In the genomic region with DNA sequence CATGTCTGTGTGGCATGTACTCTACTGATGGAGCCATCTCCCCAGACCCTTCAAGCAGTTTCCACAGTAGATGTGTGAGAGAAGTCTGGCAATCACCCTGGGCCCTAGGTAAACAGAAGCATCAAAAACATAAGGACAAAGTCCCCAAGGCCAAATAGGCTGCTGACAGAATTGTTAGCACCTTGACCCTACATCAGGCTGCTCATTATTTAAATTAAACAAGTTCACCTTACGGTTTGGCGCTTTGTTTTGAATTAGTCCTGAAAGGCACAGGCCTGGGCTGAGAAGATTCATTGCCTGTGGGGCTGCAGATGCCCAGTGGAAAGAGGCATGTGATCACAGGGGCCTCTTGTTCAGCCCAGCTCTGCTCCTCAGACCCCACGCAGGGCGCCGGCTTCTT, we compare ENCODE assay signal across 24 mouse cellular contexts. TPM values are rescaled to one million over a fixed set of nuclear protein-coding genes. Genes with fewer than 3 reads are reported as not detected.
DNase-seq lines count a peak whose midpoint lies in the region; ATAC-seq and TF ChIP-seq lines count a peak whose summit lies in the region.
"Had no signal": no experiment of that assay in that cellular context is flagged by ENCODE, and none has a peak within 500 bp of the region (broad histone marks: within the 10 kb centered on the region; RNA-seq: fewer than 3 reads in every experiment).

No protein-coding gene starts in this region.

- no peak for TF ChIP-seq POLR2A in heart, adult 2 months (IDR thresholded peaks at IDR 0.05; ENCODE audit: insufficient read depth, low read depth, low read length)

- intact Hi-C loops in heart, adult 2 months (cut with DNase I): no loop called here

- no peak for TF ChIP-seq CTCF in heart, adult 2 months (IDR thresholded peaks at IDR 0.05)

- no peak for DNase-seq in forebrain, embryonic 11.5 days (ENCODE audit: low spot score)
- DNase-seq in heart, adult 2 months: no peak
- no peak for DNase-seq in limb, embryonic 10.5 days (ENCODE audit: low spot score)
- DNase-seq in forebrain, embryonic 14.5 days (ENCODE audit: low spot score): no peak
- DNase-seq in adrenal gland, postnatal 4 days (ENCODE audit: low spot score in 2 of 2): no peak
- DNase-seq: adrenal gland, postnatal 25 days; cerebellum, adult 18-20 months; cerebellum, postnatal 25 days; embryo, embryonic 11 days; gastrocnemius, postnatal 14 days; heart, postnatal 14 days; kidney, adult 9 months; kidney, postnatal 25 days; liver, embryonic 13.5 days; lung, embryonic 14.5 days; retina, postnatal 1 day had no signal

- no peaks in the 10 kb centered on the region for H3K27me3 ChIP-seq in forebrain, embryonic 12.5 days
- no peaks in the 10 kb centered on the region for H3K27me3 ChIP-seq in forebrain, embryonic 11.5 days (ENCODE audit: control insufficient read depth, insufficient read depth, low read length)
- no peaks in the 10 kb centered on the region for H3K27me3 ChIP-seq in heart, embryonic 14.5 days (ENCODE audit: control insufficient read depth, insufficient read depth, low read length)
- H3K27me3 ChIP-seq in heart, adult 2 months (ENCODE audit: control insufficient read depth, insufficient read depth, low read length): no peaks in the 10 kb centered on the region
- peaks cover 11% of the 10 kb centered on the region; the same call in 1 of the 2 replicates for H3K27me3 ChIP-seq in limb, embryonic 12.5 days
- H3K27me3 ChIP-seq in limb, embryonic 10.5 days (ENCODE audit: low read depth, poor library complexity, severe bottlenecking): peaks cover 10% of the 10 kb centered on the region; the same call in 1 of the 2 replicates
- H3K27me3 ChIP-seq in forebrain, embryonic 14.5 days (replicated peaks; ENCODE audit: control insufficient read depth, insufficient read depth, low read length): no peaks in the 10 kb centered on the region
- H3K27me3 ChIP-seq: CH12.LX had no signal

- H3K36me3 ChIP-seq in forebrain, embryonic 12.5 days (replicated peaks): no peaks in the 10 kb centered on the region
- H3K36me3 ChIP-seq in forebrain, embryonic 11.5 days (ENCODE audit: control insufficient read depth, insufficient read depth, low read length): no peaks in the 10 kb centered on the region
- no peaks in the 10 kb centered on the region for H3K36me3 ChIP-seq in heart, embryonic 14.5 days (ENCODE audit: control insufficient read depth, insufficient read depth, low read length)
- H3K36me3 ChIP-seq in heart, adult 2 months (ENCODE audit: control insufficient read depth, insufficient read depth, low read length): no peaks in the 10 kb centered on the region
- H3K36me3 ChIP-seq in limb, embryonic 12.5 days: no peaks in the 10 kb centered on the region
- H3K36me3 ChIP-seq in limb, embryonic 10.5 days: no peaks in the 10 kb centered on the region
- H3K36me3 ChIP-seq in forebrain, embryonic 14.5 days (ENCODE audit: control insufficient read depth, insufficient read depth, low read length): no peaks in the 10 kb centered on the region
- H3K36me3 ChIP-seq: liver, embryonic 13.5 days; midbrain, embryonic 10.5 days had no signal

- H3K9ac ChIP-seq in forebrain, embryonic 12.5 days: no peak overlapping the region
- H3K9ac ChIP-seq in forebrain, embryonic 11.5 days (ENCODE audit: low read length): no peak overlapping the region
- H3K9ac ChIP-seq in heart, embryonic 14.5 days (ENCODE audit: low read length): no peak overlapping the region
- no peak overlapping the region for H3K9ac ChIP-seq in heart, adult 2 months (ENCODE audit: low read depth, low read length)
- no peak overlapping the region for H3K9ac ChIP-seq in limb, embryonic 12.5 days (replicated peaks)
- no peak overlapping the region for H3K9ac ChIP-seq in forebrain, embryonic 14.5 days (ENCODE audit: low read length)
- H3K9ac ChIP-seq: liver, embryonic 13.5 days; lung, embryonic 14.5 days had no signal

- H3K4me3 ChIP-seq in forebrain, embryonic 12.5 days (replicated peaks): no peak overlapping the region
- no peak overlapping the region for H3K4me3 ChIP-seq in forebrain, embryonic 11.5 days (ENCODE audit: low read depth, low read length)
- no peak overlapping the region for H3K4me3 ChIP-seq in heart, embryonic 14.5 days (ENCODE audit: control insufficient read depth in 1 of 2, insufficient read depth in 1 of 2, low read depth in 1 of 2, low read length in 2 of 2)
- no peak overlapping the region for H3K4me3 ChIP-seq in heart, adult 2 months
- H3K4me3 ChIP-seq in limb, embryonic 12.5 days (replicated peaks): no peak overlapping the region
- no peak overlapping the region for H3K4me3 ChIP-seq in limb, embryonic 10.5 days
- H3K4me3 ChIP-seq in forebrain, embryonic 14.5 days (ENCODE audit: low read depth, low read length): no peak overlapping the region
- H3K4me3 ChIP-seq: liver, embryonic 13.5 days; midbrain, embryonic 10.5 days had no signal

- H3K27ac ChIP-seq in forebrain, embryonic 12.5 days: peak overlapping the region; percentile 68
- no peak overlapping the region for H3K27ac ChIP-seq in forebrain, embryonic 11.5 days (ENCODE audit: low read depth, low read length)
- H3K27ac ChIP-seq in heart, embryonic 14.5 days (replicated peaks in 1 of 2; ENCODE audit: control insufficient read depth in 1 of 2, insufficient read depth in 1 of 2, low read depth in 2 of 2, low read length in 2 of 2): peak overlapping the region; percentile 51 to 97; a peak in 3 of 4 replicates
- H3K27ac ChIP-seq in heart, adult 2 months: no peak overlapping the region
- 0 out of 2 replicates have a peak overlapping the region, but pooled peaks have one; percentile 29 for H3K27ac ChIP-seq in limb, embryonic 12.5 days
- H3K27ac ChIP-seq in limb, embryonic 10.5 days: no peak overlapping the region
- no peak overlapping the region for H3K27ac ChIP-seq in forebrain, embryonic 14.5 days (ENCODE audit: low read depth, low read length)
- H3K27ac ChIP-seq: liver, embryonic 13.5 days; macrophage had no signal

- no peak overlapping the region for H3K4me2 ChIP-seq in forebrain, embryonic 12.5 days
- no peak overlapping the region for H3K4me2 ChIP-seq in forebrain, embryonic 11.5 days (ENCODE audit: low read depth, low read length, severe bottlenecking)
- H3K4me2 ChIP-seq in heart, embryonic 14.5 days (ENCODE audit: low read length): no peak overlapping the region
- H3K4me2 ChIP-seq in limb, embryonic 12.5 days: no peak overlapping the region
- no peak overlapping the region for H3K4me2 ChIP-seq in forebrain, embryonic 14.5 days (ENCODE audit: low read length)
- H3K4me2 ChIP-seq: liver, embryonic 13.5 days; lung, embryonic 14.5 days had no signal

- no peak for TF ChIP-seq EP300 in heart, adult 2 months (IDR thresholded peaks at IDR 0.05; ENCODE audit: insufficient read depth, low read depth, low read length)

- no peaks in the 10 kb centered on the region for H3K9me3 ChIP-seq in forebrain, embryonic 12.5 days
- H3K9me3 ChIP-seq in forebrain, embryonic 11.5 days (ENCODE audit: control insufficient read depth, low read length): no peaks in the 10 kb centered on the region
- no peaks in the 10 kb centered on the region for H3K9me3 ChIP-seq in heart, embryonic 14.5 days (ENCODE audit: control insufficient read depth, low read length)
- no peaks in the 10 kb centered on the region for H3K9me3 ChIP-seq in limb, embryonic 12.5 days
- no peaks in the 10 kb centered on the region for H3K9me3 ChIP-seq in limb, embryonic 10.5 days (replicated peaks)
- H3K9me3 ChIP-seq in forebrain, embryonic 14.5 days (replicated peaks; ENCODE audit: control insufficient read depth, low read length): no peaks in the 10 kb centered on the region
- H3K9me3 ChIP-seq: liver, embryonic 13.5 days; midbrain, embryonic 10.5 days had no signal

- no peaks in the 10 kb centered on the region for H3K79me2 ChIP-seq in heart, adult 2 months (replicated peaks; ENCODE audit: control insufficient read depth, insufficient read depth, low read length)

- H3K4me1 ChIP-seq in forebrain, embryonic 12.5 days: peaks cover 27% of the 10 kb centered on the region
- peaks cover 8% of the 10 kb centered on the region; the same call in 1 of the 2 replicates for H3K4me1 ChIP-seq in forebrain, embryonic 11.5 days (replicated peaks; ENCODE audit: control insufficient read depth, insufficient read depth, low read length)
- H3K4me1 ChIP-seq in heart, embryonic 14.5 days (ENCODE audit: control insufficient read depth in 2 of 2, insufficient read depth in 2 of 2, low read length in 2 of 2): peaks cover 38% of the 10 kb centered on the region in 2 experiments
- H3K4me1 ChIP-seq in heart, adult 2 months (ENCODE audit: control insufficient read depth, insufficient read depth, low read length): peaks cover 2% of the 10 kb centered on the region
- H3K4me1 ChIP-seq in limb, embryonic 12.5 days (replicated peaks): peaks cover 23% of the 10 kb centered on the region
- peaks cover 20% of the 10 kb centered on the region for H3K4me1 ChIP-seq in limb, embryonic 10.5 days
- peaks cover 13% of the 10 kb centered on the region for H3K4me1 ChIP-seq in forebrain, embryonic 14.5 days (ENCODE audit: control insufficient read depth, insufficient read depth, low read length)

- WGBS in forebrain, embryonic 12.5 days: 67% methylated on average over 5 of the region's 5 CpGs
- WGBS in forebrain, embryonic 11.5 days: 71% methylated on average over 5 of the region's 5 CpGs
- WGBS in heart, embryonic 14.5 days: 82% methylated on average over 5 of the region's 5 CpGs
- 93% methylated on average over 5 of the region's 5 CpGs for WGBS in heart, adult 2 months
- 63% methylated on average over 5 of the region's 5 CpGs for WGBS in limb, embryonic 12.5 days
- 62% methylated on average over 5 of the region's 5 CpGs for WGBS in limb, embryonic 10.5 days
- WGBS in forebrain, embryonic 14.5 days: 66% methylated on average over 5 of the region's 5 CpGs

- no peak for ATAC-seq in forebrain, embryonic 12.5 days (ENCODE audit: low FRiP score)
- ATAC-seq in forebrain, embryonic 11.5 days (replicated peaks; ENCODE audit: low FRiP score): no peak
- no peak for ATAC-seq in heart, embryonic 14.5 days (ENCODE audit: insufficient number of reproducible peaks, insufficient read depth, low FRiP score, low read depth)
- no peak for ATAC-seq in limb, embryonic 12.5 days (ENCODE audit: insufficient number of reproducible peaks, insufficient read depth, low FRiP score, low TSS enrichment, low read depth)
- ATAC-seq in forebrain, embryonic 14.5 days: peak; percentile 18; the same call in 1 of the 2 replicates

RNA-seq across cellular contexts. Expression of a gene that starts 50.2 kb away (rescaled TPM):
- 8.5 and 10.5 TPM in 2 replicates for polyA plus RNA-seq in forebrain, embryonic 12.5 days (2016; fragmentation: Nextera tagmentation; extraction: Ambion mirVana)
- 8.8 and 9.4 TPM in 2 replicates for polyA plus RNA-seq in forebrain, embryonic 11.5 days (2014; fragmentation: Nextera tagmentation; extraction: Ambion mirVana)
- polyA plus RNA-seq in heart, embryonic 14.5 days (2014; fragmentation: Nextera tagmentation; extraction: Ambion mirVana): 51.5 and 53.3 TPM in 2 replicates
- 10 to 100 TPM; 19.6 to 20.7 TPM for total RNA-seq in heart, adult 2 months (2021)
- 13.2 and 14.2 TPM in 2 replicates for polyA plus RNA-seq in heart, adult 2 months (2012; rRNA removed)
- 36.1 and 39.7 TPM in 2 replicates for polyA plus RNA-seq in limb, embryonic 12.5 days (2016; fragmentation: Nextera tagmentation; extraction: Ambion mirVana)
- polyA plus RNA-seq in limb, embryonic 10.5 days (2016; fragmentation: Nextera tagmentation; extraction: Ambion mirVana): 26.8 and 28.8 TPM in 2 replicates
- 14.5 and 15.6 TPM in 2 replicates for polyA plus RNA-seq in forebrain, embryonic 14.5 days (2014; fragmentation: Nextera tagmentation; extraction: Ambion mirVana)
- 10 to 100 TPM; 30.4 to 33.9 TPM for total RNA-seq in adrenal gland, postnatal 4 days (2021)
- total RNA-seq: MEL; monocyte, adult 5-6 weeks had no signal

Comparison
In these comparisons a context has a peak if more than half of its experiments do, and no peak if none do; other contexts are left out.
1. H3K27ac ChIP-seq: peak in forebrain, embryonic 12.5 days (single experiment), heart, embryonic 14.5 days (2 of 2) and limb, embryonic 12.5 days (single experiment); none in forebrain, embryonic 11.5 days (single experiment), heart, adult 2 months (single experiment), limb, embryonic 10.5 days (single experiment) and forebrain, embryonic 14.5 days (single experiment).